Mouse (Mus musculus): Measurements from ENCODE around the gene Nlrx1. TPM values are rescaled to one million over a fixed set of nuclear protein-coding genes. Genes with fewer than 3 reads are reported as not detected.

Nlrx1 gene
- polyA plus RNA-seq, 1 experiment from 2014 or later, result 4.3 TPM

DNA sequence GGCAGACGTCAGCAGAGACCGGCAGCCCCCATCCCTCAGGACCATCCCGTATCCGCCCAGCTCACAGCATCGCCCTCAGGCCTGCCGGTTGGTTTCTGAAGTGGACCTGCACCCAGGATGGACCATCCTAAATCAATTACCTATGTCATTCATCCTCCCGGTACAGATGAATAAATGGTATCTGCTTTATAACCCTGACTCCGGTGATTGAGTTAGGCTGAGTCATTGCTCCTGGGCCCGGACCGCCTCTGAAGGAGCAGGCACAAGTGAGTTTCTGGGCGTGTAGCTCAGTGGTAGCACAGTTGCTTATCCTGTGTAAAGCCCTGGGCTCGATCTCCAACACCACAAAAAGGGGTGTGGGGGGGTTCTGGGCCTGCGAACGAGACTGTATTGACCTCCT is 7.0 kb downstream of the Nlrx1 start:
- Histone ChIP-seq H3K36me3 (ENCODE audit: control insufficient read depth, insufficient read depth, low read length) (no peaks in the 10 kb centered on the region; the same call in 1 of the 2 replicates), H3K4me1 (replicated peaks; ENCODE audit: control insufficient read depth, insufficient read depth, low read length) (no peaks in the 10 kb centered on the region), H3K27ac (ENCODE audit: low read depth, low read length) (no peak overlapping the region), H3K9ac (ENCODE audit: low read depth, low read length) (no peak overlapping the region), H3K4me2 (no peak overlapping the region), H3K9me3 (ENCODE audit: control insufficient read depth, low read length) (no peaks in the 10 kb centered on the region), H3K27me3 (replicated peaks; ENCODE audit: control insufficient read depth, insufficient read depth, low read length) (no peaks in the 10 kb centered on the region), H3K4me3 (ENCODE audit: low read depth, low read length) (no peak overlapping the region)
- ATAC-seq (replicated peaks; ENCODE audit: low FRiP score), result no peak
- DNase-seq (ENCODE audit: low spot score), result no peak
- WGBS, result 81% methylated on average over 14 of the region's 14 CpGs

GRCm38 (mm10) chr9:44259014-44259413 is 9.4 kb downstream of the Nlrx1 start:
- Histone ChIP-seq H3K9ac (ENCODE audit: low read depth, low read length) (no peak overlapping the region), H3K4me3 (ENCODE audit: low read depth, low read length) (no peak overlapping the region), H3K27ac (ENCODE audit: low read depth, low read length) (no peak overlapping the region), H3K4me2 (no peak overlapping the region), H3K4me1 (replicated peaks; ENCODE audit: control insufficient read depth, insufficient read depth, low read length) (peaks cover 3% of the 10 kb centered on the region; the same call in 1 of the 2 replicates), H3K9me3 (ENCODE audit: control insufficient read depth, low read length) (no peaks in the 10 kb centered on the region), H3K27me3 (replicated peaks; ENCODE audit: control insufficient read depth, insufficient read depth, low read length) (no peaks in the 10 kb centered on the region), H3K36me3 (ENCODE audit: control insufficient read depth, insufficient read depth, low read length) (no peaks in the 10 kb centered on the region; the same call in 1 of the 2 replicates)
- WGBS, result 63% methylated on average over 10 of the region's 10 CpGs
- ATAC-seq (replicated peaks; ENCODE audit: low FRiP score) (no peak), DNase-seq (ENCODE audit: low spot score) (no peak)

- no peak for ATAC-seq (replicated peaks; ENCODE audit: low FRiP score)
- Histone ChIP-seq H3K27ac (ENCODE audit: low read depth, low read length) (no peak overlapping the region), H3K9ac (ENCODE audit: low read depth, low read length) (no peak overlapping the region), H3K4me3 (ENCODE audit: low read depth, low read length) (no peak overlapping the region), H3K4me1 (replicated peaks; ENCODE audit: control insufficient read depth, insufficient read depth, low read length) (peaks cover 3% of the 10 kb centered on the region; the same call in 1 of the 2 replicates), H3K36me3 (ENCODE audit: control insufficient read depth, insufficient read depth, low read length) (no peaks in the 10 kb centered on the region), H3K9me3 (ENCODE audit: control insufficient read depth, low read length) (no peaks in the 10 kb centered on the region), H3K27me3 (replicated peaks; ENCODE audit: control insufficient read depth, insufficient read depth, low read length) (no peaks in the 10 kb centered on the region), H3K4me2 (no peak overlapping the region)
- no peak for DNase-seq (ENCODE audit: low spot score)
- 88% methylated on average over 8 of the region's 8 CpGs for WGBS
Measured at GRCm38 (mm10) chr9:44256213-44256612, 12.2 kb downstream of the Nlrx1 start.

DNA sequence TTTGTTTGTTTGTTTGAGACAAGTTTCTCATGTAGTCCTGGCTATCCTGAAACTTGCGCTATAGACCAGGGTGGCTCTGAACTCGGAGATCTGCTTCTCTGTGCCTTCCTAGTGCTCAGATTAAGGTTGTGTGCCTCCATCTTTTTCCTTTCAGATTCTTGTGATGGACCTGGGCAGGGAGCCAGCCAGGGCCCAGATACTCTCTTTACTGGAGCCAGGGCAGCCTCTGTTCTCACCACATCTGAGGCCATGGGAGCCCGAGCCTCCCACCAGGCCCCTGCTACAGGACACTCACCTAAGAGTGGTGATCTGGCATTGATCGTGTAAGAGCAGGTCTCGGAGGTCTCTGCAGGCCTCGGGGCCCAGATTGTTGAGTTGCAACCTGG is 13.3 kb downstream of the Nlrx1 start:
- 75% methylated on average over 6 of the region's 6 CpGs for WGBS
- Histone ChIP-seq H3K9me3 (ENCODE audit: control insufficient read depth, low read length) (no peaks in the 10 kb centered on the region), H3K27me3 (replicated peaks; ENCODE audit: control insufficient read depth, insufficient read depth, low read length) (no peaks in the 10 kb centered on the region), H3K36me3 (ENCODE audit: control insufficient read depth, insufficient read depth, low read length) (no peaks in the 10 kb centered on the region), H3K4me1 (replicated peaks; ENCODE audit: control insufficient read depth, insufficient read depth, low read length) (peaks cover 7% of the 10 kb centered on the region; the same call in 1 of the 2 replicates), H3K4me3 (ENCODE audit: low read depth, low read length) (no peak overlapping the region), H3K27ac (ENCODE audit: low read depth, low read length) (no peak overlapping the region), H3K4me2 (no peak overlapping the region), H3K9ac (ENCODE audit: low read depth, low read length) (no peak overlapping the region)
- no peak for ATAC-seq (replicated peaks; ENCODE audit: low FRiP score)
- no peak for DNase-seq (ENCODE audit: low spot score)

- H3K4me3 ChIP-seq (ENCODE audit: low read depth, low read length), result no peak overlapping the region
- no peak overlapping the region for H3K9ac ChIP-seq (ENCODE audit: low read depth, low read length)
- WGBS, result 30% methylated on average over 5 of the region's 5 CpGs
- H3K27ac ChIP-seq (ENCODE audit: low read depth, low read length), result no peak overlapping the region
- no peaks in the 10 kb centered on the region for H3K36me3 ChIP-seq (ENCODE audit: control insufficient read depth, insufficient read depth, low read length)
- no peaks in the 10 kb centered on the region for H3K9me3 ChIP-seq (ENCODE audit: control insufficient read depth, low read length)
- H3K4me1 ChIP-seq (replicated peaks; ENCODE audit: control insufficient read depth, insufficient read depth, low read length), result peaks cover 11% of the 10 kb centered on the region
- no peak for DNase-seq (ENCODE audit: low spot score)
- ATAC-seq (replicated peaks; ENCODE audit: low FRiP score), result no peak
- H3K27me3 ChIP-seq (replicated peaks; ENCODE audit: control insufficient read depth, insufficient read depth, low read length), result no peaks in the 10 kb centered on the region
- H3K4me2 ChIP-seq, result no peak overlapping the region
Measured at GRCm38 (mm10) chr9:44254508-44255135, 13.8 kb downstream of the Nlrx1 start.

GRCm38 (mm10) chr9:44253441-44253840 is 15.0 kb downstream of the Nlrx1 start:
- no peaks in the 10 kb centered on the region for H3K9me3 ChIP-seq (ENCODE audit: control insufficient read depth, low read length)
- H3K27ac ChIP-seq (ENCODE audit: low read depth, low read length), result no peak overlapping the region
- no peaks in the 10 kb centered on the region for H3K27me3 ChIP-seq (replicated peaks; ENCODE audit: control insufficient read depth, insufficient read depth, low read length)
- no peak overlapping the region for H3K4me2 ChIP-seq
- H3K9ac ChIP-seq (ENCODE audit: low read depth, low read length), result no peak overlapping the region
- DNase-seq (ENCODE audit: low spot score), result no peak
- ATAC-seq (replicated peaks; ENCODE audit: low FRiP score), result no peak
- H3K36me3 ChIP-seq (ENCODE audit: control insufficient read depth, insufficient read depth, low read length), result no peaks in the 10 kb centered on the region
- peaks cover 16% of the 10 kb centered on the region for H3K4me1 ChIP-seq (replicated peaks; ENCODE audit: control insufficient read depth, insufficient read depth, low read length)
- 87% methylated on average over 6 of the region's 6 CpGs for WGBS
- no peak overlapping the region for H3K4me3 ChIP-seq (ENCODE audit: low read depth, low read length)

DNA sequence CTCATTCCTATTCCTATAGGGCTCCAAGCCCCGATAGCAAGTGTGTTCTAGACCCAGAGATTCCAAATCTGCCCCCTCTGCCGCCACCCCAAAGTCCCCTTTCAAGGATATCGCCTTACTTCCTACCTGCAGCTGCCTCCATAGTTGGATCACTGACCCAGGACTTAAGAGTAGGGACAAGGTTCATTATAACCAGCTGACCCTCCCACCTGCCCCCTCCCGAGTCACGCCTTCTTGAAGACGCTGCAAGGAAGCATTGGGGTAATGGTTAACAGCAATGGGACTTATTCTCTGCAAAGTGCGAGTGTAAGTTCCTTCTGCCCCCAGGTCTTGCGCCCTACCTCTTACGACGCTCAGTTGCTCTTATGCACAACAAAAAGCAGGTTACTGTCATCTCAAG is 17.1 kb downstream of the Nlrx1 start, which contains the start of gene Pdzd3:
Pdzd3 (minus strand) TSS at position 158 of the 400 bp plus-strand sequence.
- Histone ChIP-seq H3K9ac (ENCODE audit: low read depth, low read length) (no peak within 1 kb of the TSS), H3K27me3 (replicated peaks; ENCODE audit: control insufficient read depth, insufficient read depth, low read length) (no peaks in the 10 kb centered on the region), H3K36me3 (ENCODE audit: control insufficient read depth, insufficient read depth, low read length) (no peaks in the 10 kb centered on the region), H3K4me2 (no peak within 1 kb of the TSS), H3K9me3 (ENCODE audit: control insufficient read depth, low read length) (no peaks in the 10 kb centered on the region), H3K4me1 (replicated peaks; ENCODE audit: control insufficient read depth, insufficient read depth, low read length) (peaks cover 16% of the 10 kb centered on the region), H3K27ac (ENCODE audit: low read depth, low read length) (no peak within 1 kb of the TSS), H3K4me3 (ENCODE audit: low read depth, low read length) (no peak within 1 kb of the TSS)
- DNase-seq (ENCODE audit: low spot score), result no peak
- 77% methylated on average over 10 of the region's 10 CpGs for WGBS
- no peak for ATAC-seq (replicated peaks; ENCODE audit: low FRiP score)

- DNase-seq (ENCODE audit: low spot score) (no peak), ATAC-seq (replicated peaks; ENCODE audit: low FRiP score) (no peak)
- Histone ChIP-seq H3K4me3 (ENCODE audit: low read depth, low read length) (no peak overlapping the region), H3K4me1 (replicated peaks; ENCODE audit: control insufficient read depth, insufficient read depth, low read length) (peaks cover 16% of the 10 kb centered on the region), H3K4me2 (no peak overlapping the region), H3K9ac (ENCODE audit: low read depth, low read length) (no peak overlapping the region), H3K9me3 (ENCODE audit: control insufficient read depth, low read length) (no peaks in the 10 kb centered on the region), H3K36me3 (ENCODE audit: control insufficient read depth, insufficient read depth, low read length) (no peaks in the 10 kb centered on the region), H3K27ac (ENCODE audit: low read depth, low read length) (no peak overlapping the region), H3K27me3 (replicated peaks; ENCODE audit: control insufficient read depth, insufficient read depth, low read length) (no peaks in the 10 kb centered on the region)
- WGBS, result 26% methylated on average over 4 of the region's 4 CpGs
Measured at GRCm38 (mm10) chr9:44250445-44250844, 18.0 kb downstream of the Nlrx1 start.

Measured in liver, embryonic 11.5 days (tissue).